Mouse (Mus musculus) adrenal gland, adult (tissue): ENCODE results near the gene Papola.

ENCODE experiments used
- DNase-seq, 2 experiments: peaks; one replicate each; pipeline ENCODE4 v3.0.0; 2022 to 2023; ENCODE audit warnings: low spot score in 1 of 2; ENCODE audit not compliant: inconsistent age in 2 of 2

Papola gene

GRCm38 (mm10) chr12:105784196-105784999, at the start of gene Papola:
Papola (plus strand) TSS chr12:105784694.
- peak; percentile 93 to 97 for DNase-seq

- DNase-seq = no peak
These were observed 49.1 kb upstream of the Papola start for GRCm38 (mm10) chr12:105735226-105735888.

GRCm38 (mm10) chr12:105735889-105736251, 48.6 kb upstream of the Papola start:
- no peak for DNase-seq

- DNase-seq = no peak
These were observed 46.0 kb upstream of the Papola start for GRCm38 (mm10) chr12:105738316-105739096.

- no peak for DNase-seq
These were observed 44.8 kb upstream of the Papola start for GRCm38 (mm10) chr12:105739656-105740055.

- no peak for DNase-seq
These were observed 36.4 kb upstream of the Papola start for GRCm38 (mm10) chr12:105748114-105748513.

- no peak for DNase-seq
These were observed 30.7 kb upstream of the Papola start for GRCm38 (mm10) chr12:105753813-105754212.

GRCm38 (mm10) chr12:105757816-105758497, 26.5 kb upstream of the Papola start:
- DNase-seq = no peak

- DNase-seq = peak in 1 of 2 experiments; percentile 37
These were observed 25.6 kb upstream of the Papola start for GRCm38 (mm10) chr12:105758911-105759310.

- DNase-seq = peak; percentile 31 to 39
These were observed 24.5 kb upstream of the Papola start for GRCm38 (mm10) chr12:105759849-105760478.

GRCm38 (mm10) chr12:105761171-105761570, 23.3 kb upstream of the Papola start:
- peak; percentile 33 to 64 for DNase-seq

GRCm38 (mm10) chr12:105761629-105762028, 22.9 kb upstream of the Papola start:
- DNase-seq = peak in 1 of 2 experiments; percentile 54

- DNase-seq = no peak
These were observed 14.8 kb upstream of the Papola start for GRCm38 (mm10) chr12:105769700-105770099.

GRCm38 (mm10) chr12:105774871-105775270, 9.6 kb upstream of the Papola start:
- DNase-seq = peak in 1 of 2 experiments; percentile 74

- DNase-seq = no peak
These were observed 6.8 kb upstream of the Papola start for GRCm38 (mm10) chr12:105777651-105778050.

GRCm38 (mm10) chr12:105785000-105785774, 693 bp downstream of the Papola start:
- DNase-seq = peak; percentile 67 to 85

GRCm38 (mm10) chr12:105786113-105786512, 1.6 kb downstream of the Papola start:
- peak in 1 of 2 experiments; percentile 51 for DNase-seq

- no peak for DNase-seq
These were observed 3.1 kb downstream of the Papola start for GRCm38 (mm10) chr12:105787626-105788025.

- DNase-seq = no peak
These were observed 5.4 kb downstream of the Papola start for GRCm38 (mm10) chr12:105789885-105790284.

GRCm38 (mm10) chr12:105794896-105795295, 10.4 kb downstream of the Papola start:
- no peak for DNase-seq
